Mouse (Mus musculus): ENCODE measurements around the gene Faim2. TPM values are rescaled to one million over a fixed set of nuclear protein-coding genes. Genes with fewer than 3 reads are reported as not detected.

Gene Faim2
- polyA plus RNA-seq, 1 experiment from 2014 or later = 0.56 TPM

DNA sequence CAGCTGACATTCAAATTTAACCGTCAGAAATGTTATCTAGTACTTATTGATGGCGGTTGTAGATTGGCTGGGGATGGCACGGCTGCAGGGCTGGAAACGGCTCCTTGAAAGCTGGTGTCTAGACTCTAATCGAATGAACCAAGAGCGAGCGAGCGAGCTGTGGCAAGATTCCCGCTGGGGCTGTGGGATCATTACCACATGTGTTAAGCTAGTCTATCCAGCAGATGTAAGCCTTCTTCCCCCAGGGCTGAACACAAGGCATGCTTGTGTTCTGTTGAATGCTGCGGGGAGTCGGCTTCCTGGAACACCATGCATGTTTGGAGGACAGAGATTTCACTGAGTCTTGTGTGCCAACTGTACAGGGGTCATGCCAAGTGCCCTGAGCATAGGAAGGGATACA, 18.6 kb upstream of the Faim2 start:
- 74% methylated on average over 11 of the region's 11 CpGs for WGBS
- H3K27me3 ChIP-seq (ENCODE audit: control insufficient read depth, insufficient read depth, low read length) = peaks cover 22% of the 10 kb centered on the region
- ATAC-seq (replicated peaks; ENCODE audit: extremely low read depth, insufficient read depth, low FRiP score) = no peak
- no peak overlapping the region for H3K27ac ChIP-seq (ENCODE audit: low read length)
- H3K4me1 ChIP-seq (ENCODE audit: control insufficient read depth, insufficient read depth, low read length) = no peaks in the 10 kb centered on the region
- no peak overlapping the region for H3K4me3 ChIP-seq (ENCODE audit: low read length)
- no peaks in the 10 kb centered on the region for H3K9me3 ChIP-seq (replicated peaks; ENCODE audit: control insufficient read depth, low read length)
- no peak overlapping the region for H3K9ac ChIP-seq (ENCODE audit: low read length)
- H3K4me2 ChIP-seq (ENCODE audit: low read depth, low read length) = no peak overlapping the region
- H3K36me3 ChIP-seq (ENCODE audit: control insufficient read depth, insufficient read depth) = no peaks in the 10 kb centered on the region

DNA sequence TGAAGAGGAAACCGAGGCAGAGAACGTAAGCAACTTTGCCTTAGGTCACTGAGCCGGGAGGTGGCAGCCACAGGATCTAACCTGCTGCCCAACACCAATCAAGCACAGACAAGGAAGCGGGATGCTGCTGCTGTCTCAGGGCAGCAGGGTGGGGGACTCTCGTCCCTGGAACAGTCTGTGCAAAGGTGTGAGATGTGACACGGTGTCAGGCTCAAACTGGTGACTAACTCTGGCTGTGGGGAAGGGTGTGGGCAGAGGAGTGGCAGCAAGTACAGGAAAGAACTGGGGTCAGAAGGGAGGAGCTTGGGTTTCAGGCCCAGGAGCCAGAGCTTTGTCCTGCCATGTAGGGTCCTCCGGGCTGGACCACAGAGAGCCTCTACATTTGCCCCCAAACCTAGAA, 16.1 kb upstream of the Faim2 start:
- Histone ChIP-seq H3K9ac (ENCODE audit: low read length) (no peak overlapping the region), H3K27me3 (ENCODE audit: control insufficient read depth, insufficient read depth, low read length) (peaks cover 29% of the 10 kb centered on the region), H3K4me3 (ENCODE audit: low read length) (no peak overlapping the region), H3K9me3 (replicated peaks; ENCODE audit: control insufficient read depth, low read length) (no peaks in the 10 kb centered on the region), H3K4me1 (ENCODE audit: control insufficient read depth, insufficient read depth, low read length) (no peaks in the 10 kb centered on the region), H3K36me3 (ENCODE audit: control insufficient read depth, insufficient read depth) (no peaks in the 10 kb centered on the region), H3K4me2 (ENCODE audit: low read depth, low read length) (no peak overlapping the region), H3K27ac (ENCODE audit: low read length) (no peak overlapping the region)
- 44% methylated on average over 7 of the region's 7 CpGs for WGBS
- ATAC-seq (replicated peaks; ENCODE audit: extremely low read depth, insufficient read depth, low FRiP score) = no peak; the same call in 1 of the 2 replicates

DNA sequence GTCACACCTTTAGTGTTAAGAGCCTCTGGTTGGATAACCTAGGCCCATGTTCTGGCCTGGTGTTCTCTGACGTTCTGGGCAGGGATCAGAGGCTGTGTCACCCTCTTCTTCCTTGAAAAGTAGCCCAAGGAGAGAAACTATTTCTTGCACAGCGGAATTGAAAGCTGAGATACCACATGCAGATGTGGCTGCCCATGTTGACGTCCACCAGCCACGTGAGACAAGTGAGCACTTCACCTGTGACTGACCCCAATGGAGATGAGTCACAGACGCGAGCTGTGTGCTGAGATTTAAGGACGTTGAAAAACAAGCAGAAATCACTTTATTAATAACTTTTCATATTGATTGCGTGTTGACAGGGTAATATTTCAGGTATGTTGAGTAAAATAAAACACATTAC, 11.9 kb upstream of the Faim2 start:
- Histone ChIP-seq H3K4me3 (ENCODE audit: low read length) (no peak overlapping the region), H3K27ac (ENCODE audit: low read length) (no peak overlapping the region), H3K4me1 (ENCODE audit: control insufficient read depth, insufficient read depth, low read length) (no peaks in the 10 kb centered on the region), H3K36me3 (ENCODE audit: control insufficient read depth, insufficient read depth) (no peaks in the 10 kb centered on the region), H3K9me3 (replicated peaks; ENCODE audit: control insufficient read depth, low read length) (no peaks in the 10 kb centered on the region), H3K9ac (ENCODE audit: low read length) (no peak overlapping the region), H3K27me3 (ENCODE audit: control insufficient read depth, insufficient read depth, low read length) (peaks cover 37% of the 10 kb centered on the region), H3K4me2 (ENCODE audit: low read depth, low read length) (no peak overlapping the region)
- no peak for ATAC-seq (replicated peaks; ENCODE audit: extremely low read depth, insufficient read depth, low FRiP score)
- WGBS = 57% methylated on average over 8 of the region's 8 CpGs

DNA sequence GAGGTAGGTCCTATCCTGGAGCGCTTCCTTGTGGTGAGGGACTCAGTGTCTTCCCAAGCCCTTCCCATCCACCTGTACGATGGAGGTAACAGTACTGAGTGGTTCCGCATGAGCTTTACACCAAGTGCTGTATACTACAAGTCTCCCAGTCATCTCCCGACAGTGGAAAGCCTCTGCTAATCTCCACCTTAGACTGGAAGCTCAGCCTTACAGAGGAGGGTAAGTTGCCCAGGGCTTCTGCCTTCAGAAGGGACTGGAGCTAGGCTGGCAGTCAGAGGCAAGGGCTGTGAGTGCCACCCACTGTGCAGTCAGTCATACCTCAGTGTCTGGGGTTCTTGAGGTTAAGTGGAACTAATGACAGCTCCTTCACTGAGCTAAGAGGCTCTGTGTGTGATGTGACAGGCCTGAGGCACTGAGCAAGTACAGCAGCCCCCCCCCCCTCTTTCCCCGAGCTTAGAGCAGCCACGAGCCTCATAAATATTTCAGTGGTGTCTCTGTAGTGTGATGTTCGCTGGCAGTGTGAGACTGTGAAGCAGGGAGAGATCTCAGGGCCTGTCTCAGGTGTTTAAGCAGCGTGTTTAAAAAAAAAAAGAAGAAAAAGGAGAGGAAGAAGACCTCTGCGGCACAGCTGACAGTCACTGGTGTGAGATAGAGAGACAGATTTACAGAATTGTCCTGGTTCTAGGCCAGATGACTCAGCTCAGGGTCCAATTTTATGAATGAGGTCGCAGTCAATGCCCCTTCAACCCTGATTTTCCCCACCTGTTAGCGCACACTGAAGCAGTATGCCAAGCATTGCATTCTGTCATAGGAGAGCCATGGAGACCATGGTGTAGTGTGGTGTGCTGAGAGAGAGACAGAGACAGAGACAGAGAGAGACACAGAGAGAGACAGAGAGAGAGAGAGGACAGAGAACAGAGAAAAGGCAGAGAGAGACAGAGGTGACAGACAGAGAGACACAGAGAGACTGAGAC, 9.2 kb upstream of the Faim2 start:
- no peak overlapping the region for H3K4me2 ChIP-seq (ENCODE audit: low read depth, low read length)
- H3K9me3 ChIP-seq (replicated peaks; ENCODE audit: control insufficient read depth, low read length) = no peaks in the 10 kb centered on the region
- ATAC-seq (replicated peaks; ENCODE audit: extremely low read depth, insufficient read depth, low FRiP score) = no peak
- no peaks in the 10 kb centered on the region for H3K36me3 ChIP-seq (ENCODE audit: control insufficient read depth, insufficient read depth)
- no peak overlapping the region for H3K9ac ChIP-seq (ENCODE audit: low read length)
- no peaks in the 10 kb centered on the region for H3K4me1 ChIP-seq (ENCODE audit: control insufficient read depth, insufficient read depth, low read length)
- 48% methylated on average over 11 of the region's 11 CpGs for WGBS
- no peak overlapping the region for H3K27ac ChIP-seq (ENCODE audit: low read length)
- H3K4me3 ChIP-seq (ENCODE audit: low read length) = no peak overlapping the region
- peaks cover 27% of the 10 kb centered on the region for H3K27me3 ChIP-seq (ENCODE audit: control insufficient read depth, insufficient read depth, low read length)

DNA sequence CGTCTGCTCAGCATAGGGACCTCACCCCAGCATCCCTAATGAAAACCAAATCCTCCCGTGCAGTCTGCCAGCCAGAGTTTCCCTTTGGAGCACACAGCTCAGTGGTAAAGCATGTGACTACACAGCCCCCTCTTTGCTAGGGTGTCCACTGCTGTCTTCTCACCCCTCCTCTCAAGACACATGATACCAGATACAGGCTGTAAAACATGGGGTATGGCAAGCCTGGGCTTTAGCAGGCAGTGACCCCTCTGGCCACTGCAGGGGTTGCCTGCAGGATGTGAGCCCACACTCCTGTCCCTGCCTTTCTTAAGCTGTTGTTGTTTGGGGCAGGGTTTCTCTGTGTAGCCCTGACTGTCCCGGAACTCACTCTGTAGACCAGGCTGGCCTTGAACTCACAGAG, 4.1 kb upstream of the Faim2 start:
- Histone ChIP-seq H3K4me2 (ENCODE audit: low read depth, low read length) (no peak overlapping the region), H3K4me1 (ENCODE audit: control insufficient read depth, insufficient read depth, low read length) (no peaks in the 10 kb centered on the region), H3K4me3 (ENCODE audit: low read length) (no peak overlapping the region), H3K27me3 (ENCODE audit: control insufficient read depth, insufficient read depth, low read length) (peaks cover 42% of the 10 kb centered on the region), H3K27ac (ENCODE audit: low read length) (no peak overlapping the region), H3K9ac (ENCODE audit: low read length) (no peak overlapping the region), H3K9me3 (replicated peaks; ENCODE audit: control insufficient read depth, low read length) (no peaks in the 10 kb centered on the region), H3K36me3 (ENCODE audit: control insufficient read depth, insufficient read depth) (no peaks in the 10 kb centered on the region)
- no peak for ATAC-seq (replicated peaks; ENCODE audit: extremely low read depth, insufficient read depth, low FRiP score)
- 51% methylated on average over 3 of the region's 3 CpGs for WGBS

DNA sequence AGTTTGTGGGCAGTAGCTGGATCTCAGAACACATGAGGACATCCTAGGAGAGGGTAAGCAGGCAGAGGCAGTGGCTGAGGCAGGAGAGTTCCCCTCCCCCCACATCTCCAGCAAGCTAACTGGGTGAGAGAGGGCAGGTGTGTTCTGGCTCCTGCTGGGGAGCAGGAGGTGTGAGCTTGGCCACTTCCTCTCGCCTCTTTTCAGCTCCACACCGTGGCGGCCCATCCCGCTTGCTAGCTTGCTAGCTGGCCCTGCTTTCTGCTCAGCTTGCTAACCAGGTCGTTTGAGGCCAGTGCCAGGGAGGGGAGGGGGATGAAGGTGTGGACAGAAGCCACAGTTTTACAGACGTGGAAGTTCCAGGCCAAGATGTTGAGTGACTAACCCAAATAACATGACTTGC, 3.2 kb upstream of the Faim2 start:
- Histone ChIP-seq H3K9ac (ENCODE audit: low read length) (no peak overlapping the region), H3K4me1 (ENCODE audit: control insufficient read depth, insufficient read depth, low read length) (no peaks in the 10 kb centered on the region), H3K36me3 (ENCODE audit: control insufficient read depth, insufficient read depth) (no peaks in the 10 kb centered on the region), H3K27ac (ENCODE audit: low read length) (no peak overlapping the region), H3K4me2 (ENCODE audit: low read depth, low read length) (no peak overlapping the region), H3K9me3 (replicated peaks; ENCODE audit: control insufficient read depth, low read length) (no peaks in the 10 kb centered on the region), H3K4me3 (ENCODE audit: low read length) (no peak overlapping the region), H3K27me3 (ENCODE audit: control insufficient read depth, insufficient read depth, low read length) (peaks cover 41% of the 10 kb centered on the region)
- WGBS = 17% methylated on average over 6 of the region's 6 CpGs
- no peak for ATAC-seq (replicated peaks; ENCODE audit: extremely low read depth, insufficient read depth, low FRiP score)

DNA sequence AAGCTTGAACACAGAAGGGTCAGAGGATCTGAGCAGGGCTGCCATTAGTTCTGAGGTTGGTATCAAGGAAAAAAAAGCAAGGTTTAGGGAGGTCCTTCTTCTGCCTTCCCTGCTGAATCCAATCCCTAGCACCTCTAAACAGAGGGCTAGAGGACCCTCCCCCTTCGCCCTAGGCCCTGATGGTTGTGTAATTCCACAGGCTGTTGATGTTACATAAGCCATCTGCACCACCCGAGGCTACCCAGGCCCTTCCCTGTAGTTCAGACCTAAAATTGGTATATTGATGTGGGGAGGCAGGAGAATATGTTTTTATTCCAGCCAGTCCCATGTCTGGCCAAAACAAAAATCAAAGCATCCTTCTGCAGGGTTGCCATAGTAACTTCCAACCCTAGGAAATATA, 1.3 kb downstream of the Faim2 start:
- no peaks in the 10 kb centered on the region for H3K4me1 ChIP-seq (ENCODE audit: control insufficient read depth, insufficient read depth, low read length)
- 46% methylated on average over 2 of the region's 2 CpGs for WGBS
- ATAC-seq (replicated peaks; ENCODE audit: extremely low read depth, insufficient read depth, low FRiP score) = no peak
- peaks cover 51% of the 10 kb centered on the region for H3K27me3 ChIP-seq (ENCODE audit: control insufficient read depth, insufficient read depth, low read length)
- no peak overlapping the region for H3K4me3 ChIP-seq (ENCODE audit: low read length)
- H3K36me3 ChIP-seq (ENCODE audit: control insufficient read depth, insufficient read depth) = no peaks in the 10 kb centered on the region
- H3K9ac ChIP-seq (ENCODE audit: low read length) = no peak overlapping the region
- H3K4me2 ChIP-seq (ENCODE audit: low read depth, low read length) = no peak overlapping the region
- no peaks in the 10 kb centered on the region for H3K9me3 ChIP-seq (replicated peaks; ENCODE audit: control insufficient read depth, low read length)
- no peak overlapping the region for H3K27ac ChIP-seq (ENCODE audit: low read length)

DNA sequence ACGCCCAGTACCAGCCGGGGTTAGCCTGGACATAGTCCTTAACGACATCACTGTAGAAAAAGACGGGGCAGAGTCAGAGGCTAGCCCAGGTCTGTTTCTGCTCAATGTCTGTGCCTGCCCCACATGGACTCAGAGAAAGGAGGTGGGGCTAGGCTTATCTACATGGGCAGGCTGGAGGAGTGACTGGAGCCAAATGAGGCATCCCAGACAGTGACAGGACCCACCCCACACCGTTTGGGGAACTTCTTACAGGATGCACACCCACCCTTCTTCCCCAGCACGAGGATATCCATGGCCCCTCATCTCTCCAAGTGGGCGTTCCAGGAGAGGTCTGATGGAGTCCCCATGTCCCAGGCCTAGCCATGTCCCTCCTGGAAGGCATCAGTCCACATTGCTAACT, 7.7 kb downstream of the Faim2 start:
- H3K4me1 ChIP-seq (ENCODE audit: control insufficient read depth, insufficient read depth, low read length) = no peaks in the 10 kb centered on the region
- no peak overlapping the region for H3K4me2 ChIP-seq (ENCODE audit: low read depth, low read length)
- no peak for ATAC-seq (replicated peaks; ENCODE audit: extremely low read depth, insufficient read depth, low FRiP score)
- no peak overlapping the region for H3K27ac ChIP-seq (ENCODE audit: low read length)
- peaks cover 39% of the 10 kb centered on the region for H3K27me3 ChIP-seq (ENCODE audit: control insufficient read depth, insufficient read depth, low read length)
- WGBS = 51% methylated on average over 7 of the region's 7 CpGs
- no peaks in the 10 kb centered on the region for H3K9me3 ChIP-seq (replicated peaks; ENCODE audit: control insufficient read depth, low read length)
- no peak overlapping the region for H3K4me3 ChIP-seq (ENCODE audit: low read length)
- H3K36me3 ChIP-seq (ENCODE audit: control insufficient read depth, insufficient read depth) = no peaks in the 10 kb centered on the region
- no peak overlapping the region for H3K9ac ChIP-seq (ENCODE audit: low read length)

DNA sequence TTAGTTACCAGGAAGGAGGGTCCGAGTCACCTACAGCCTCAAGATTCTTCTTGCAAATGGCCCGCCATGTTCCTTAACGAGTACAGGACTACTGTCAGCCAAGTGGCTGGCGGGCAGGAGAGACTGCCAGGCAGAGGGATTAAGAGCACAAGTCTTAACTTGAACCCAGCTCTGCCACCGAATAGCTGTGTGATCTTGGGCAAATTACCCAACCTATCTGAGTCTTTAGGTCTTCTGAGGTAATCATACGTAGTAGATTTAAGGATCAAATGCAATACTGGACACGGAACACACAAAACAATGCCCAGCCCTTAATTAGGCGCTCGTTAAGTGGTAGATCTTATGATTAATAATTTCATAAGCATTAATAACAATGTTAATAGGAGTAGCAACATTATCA, 8.3 kb downstream of the Faim2 start:
- WGBS = 89% methylated on average over 9 of the region's 9 CpGs
- no peak overlapping the region for H3K4me3 ChIP-seq (ENCODE audit: low read length)
- ATAC-seq (replicated peaks; ENCODE audit: extremely low read depth, insufficient read depth, low FRiP score) = no peak
- no peaks in the 10 kb centered on the region for H3K4me1 ChIP-seq (ENCODE audit: control insufficient read depth, insufficient read depth, low read length)
- no peaks in the 10 kb centered on the region for H3K36me3 ChIP-seq (ENCODE audit: control insufficient read depth, insufficient read depth)
- no peaks in the 10 kb centered on the region for H3K9me3 ChIP-seq (replicated peaks; ENCODE audit: control insufficient read depth, low read length)
- H3K9ac ChIP-seq (ENCODE audit: low read length) = no peak overlapping the region
- no peak overlapping the region for H3K27ac ChIP-seq (ENCODE audit: low read length)
- peaks cover 39% of the 10 kb centered on the region for H3K27me3 ChIP-seq (ENCODE audit: control insufficient read depth, insufficient read depth, low read length)
- no peak overlapping the region for H3K4me2 ChIP-seq (ENCODE audit: low read depth, low read length)

Data from heart, embryonic 16.5 days (tissue).